Mouse (Mus musculus) ES-Bruce4 (cell line): Measurements from ENCODE around the gene Pknox2.

Experiments used
- CTCF ChIP-seq: IDR thresholded peaks from one replicate; pipeline ENCODE4 v1.8.1; 2011; ENCODE audit warnings: low read depth, low read length
- EP300 ChIP-seq: IDR thresholded peaks from 2 replicates; pipeline ENCODE4 v1.6.1; 2011; ENCODE audit warnings: low read depth, low read length; ENCODE audit not compliant: insufficient read depth
- POLR2A ChIP-seq: IDR thresholded peaks from one replicate; pipeline ENCODE4 v1.8.1; 2011; ENCODE audit warnings: low read length; ENCODE audit not compliant: insufficient read depth

- no peak for TF ChIP-seq POLR2A
- no peak for TF ChIP-seq CTCF
- TF ChIP-seq EP300 = no peak
These were observed 185.3 kb downstream of the Pknox2 start for GRCm38 (mm10) chr9:36961874-36962273.
